Mouse (Mus musculus) spleen, adult 2 months (tissue): Measurements from ENCODE around the gene Nmt1.

ENCODE experiments used
- CTCF ChIP-seq: fragments of 200-500 bp; IDR thresholded peaks from 2 replicates; pipeline ENCODE4 v1.5.1; 2011; ENCODE audit warnings: mild to moderate bottlenecking, inconsistent platforms; ENCODE audit not compliant: insufficient read depth, insufficient read length, insufficient replicate concordance; ENCODE audit errors: extremely low read depth
- POLR2A ChIP-seq: fragments of 200-500 bp; IDR thresholded peaks from 2 replicates; pipeline ENCODE4 v1.6.1; 2011; ENCODE audit warnings: low read depth, low read length, inconsistent platforms

GRCm38 (mm10) chr11:103114270-103114943 lies 86.4 kb downstream of the Nmt1 start:
- TF ChIP-seq POLR2A (no peak), CTCF (no peak)
